Mouse (Mus musculus) left cerebral cortex, adult 2 months (tissue): ENCODE data around the gene Agrp. TPM values are rescaled to one million over a fixed set of nuclear protein-coding genes. Genes with fewer than 3 reads are reported as not detected.
A peak's percentile ranks its signal among the peaks of the same experiment; 100 is the strongest.

Experiments
- DNase-seq, 2 experiments: peaks; one replicate each; pipeline ENCODE4 v3.0.0; 2021 to 2022; ENCODE audit warnings: low spot score in 2 of 2, mixed read lengths in 1 of 2; ENCODE audit errors: extremely low spot score in 1 of 2
- H3K27ac ChIP-seq: fragments of 200-600 bp; 2 replicates; pipeline ENCODE4 v1.8.1; 2022
- H3K4me3 ChIP-seq: fragments of 200-600 bp; 2 replicates; pipeline ENCODE4 v1.8.1; 2022
- CTCF ChIP-seq: fragments of 200-600 bp; IDR thresholded peaks from 2 replicates; pipeline ENCODE4 v1.8.1; 2022; ENCODE audit warnings: antibody characterized with exemption, mild to moderate bottlenecking, moderate library complexity
- intact Hi-C: fragments of 180-260 bp; cut with DNase I; formaldehyde crosslinking; loops from one replicate; pipeline ENCODE4 v1.15.1; 2025
- total RNA-seq, 2 experiments: library from RNA; stranded (reverse); gene quantifications; 2 replicates each; pipeline ENCODE4 v1.2.3; 2021

Agrp gene
- total RNA-seq, 2 experiments from 2014 or later = not detected

GRCm38 (mm10) chr8:105563871-105564270 is 73.3 kb downstream of the Agrp start:
- TF ChIP-seq CTCF = no peak
- Histone ChIP-seq H3K4me3 (peak overlapping the region; percentile 99; the same call in 1 of the 2 replicates), H3K27ac (no peak overlapping the region)
- DNase-seq = no peak
- intact Hi-C loops = no loop called here

- no peak overlapping the region for H3K4me3 ChIP-seq
- no peak for DNase-seq
- H3K27ac ChIP-seq = no peak overlapping the region
- TF ChIP-seq CTCF = no peak
- intact Hi-C loops = no loop called here
These were observed 74.3 kb downstream of the Agrp start for GRCm38 (mm10) chr8:105562863-105563262.

GRCm38 (mm10) chr8:105555230-105555629 is 82.0 kb downstream of the Agrp start:
- no peak overlapping the region for H3K27ac ChIP-seq
- H3K4me3 ChIP-seq = no peak overlapping the region
- intact Hi-C loops = loop anchor here (2.0 kb wide), 1 partner anchor 22 kb away; no protein-coding TSS in a partner anchor
- no peak for DNase-seq
- TF ChIP-seq CTCF = no peak

GRCm38 (mm10) chr8:105554087-105554486 is 83.1 kb downstream of the Agrp start:
- DNase-seq = peak; percentile 50 to 54
- Histone ChIP-seq H3K4me3 (no peak overlapping the region), H3K27ac (no peak overlapping the region)
- TF ChIP-seq CTCF = peak; percentile 81
- intact Hi-C loops = loop anchor here (1.0 to 2.0 kb wide), 2 partner anchors 21 to 38 kb away; no protein-coding TSS in a partner anchor

- H3K27ac ChIP-seq = no peak overlapping the region
- no peak for TF ChIP-seq CTCF
- intact Hi-C loops = no loop called here
These were observed 84.4 kb downstream of the Agrp start for GRCm38 (mm10) chr8:105552824-105553223.

GRCm38 (mm10) chr8:105552032-105552431 is 85.2 kb downstream of the Agrp start:
- TF ChIP-seq CTCF = no peak
- H3K4me3 ChIP-seq = no peak overlapping the region
- no peak overlapping the region for H3K27ac ChIP-seq
- DNase-seq = no peak
- intact Hi-C loops = no loop called here

More at GRCm38 (mm10) chr8:105552824-105553223, 84.4 kb downstream of the Agrp start:
- no peak overlapping the region for H3K4me3 ChIP-seq
- DNase-seq = no peak

GRCm38 (mm10) chr8:105550083-105550482 is 87.1 kb downstream of the Agrp start:
- H3K4me3 ChIP-seq = no peak overlapping the region
- H3K27ac ChIP-seq = no peak overlapping the region
- TF ChIP-seq CTCF = no peak
- DNase-seq = no peak
- intact Hi-C loops = no loop called here

- intact Hi-C loops = no loop called here
- no peak for DNase-seq
- TF ChIP-seq CTCF = no peak
- Histone ChIP-seq H3K4me3 (no peak overlapping the region), H3K27ac (no peak overlapping the region)
These were observed 87.7 kb downstream of the Agrp start for GRCm38 (mm10) chr8:105549506-105549905.

- intact Hi-C loops = no loop called here
- Histone ChIP-seq H3K27ac (no peak overlapping the region), H3K4me3 (no peak overlapping the region)
- TF ChIP-seq CTCF = no peak
- DNase-seq = no peak
These were observed 90.5 kb downstream of the Agrp start for GRCm38 (mm10) chr8:105546384-105547350.

- DNase-seq = no peak
- TF ChIP-seq CTCF = no peak
- intact Hi-C loops = no loop called here
These were observed 91.9 kb downstream of the Agrp start for GRCm38 (mm10) chr8:105545249-105545648.

GRCm38 (mm10) chr8:105544544-105545205 is 92.5 kb downstream of the Agrp start:
- TF ChIP-seq CTCF = no peak
- peak overlapping the region; percentile 73 for H3K27ac ChIP-seq
- intact Hi-C loops = no loop called here
- DNase-seq = no peak
- no peak overlapping the region for H3K4me3 ChIP-seq

More at GRCm38 (mm10) chr8:105545249-105545648, 91.9 kb downstream of the Agrp start:
- H3K27ac ChIP-seq = peak overlapping the region; percentile 73
- no peak overlapping the region for H3K4me3 ChIP-seq

DNA sequence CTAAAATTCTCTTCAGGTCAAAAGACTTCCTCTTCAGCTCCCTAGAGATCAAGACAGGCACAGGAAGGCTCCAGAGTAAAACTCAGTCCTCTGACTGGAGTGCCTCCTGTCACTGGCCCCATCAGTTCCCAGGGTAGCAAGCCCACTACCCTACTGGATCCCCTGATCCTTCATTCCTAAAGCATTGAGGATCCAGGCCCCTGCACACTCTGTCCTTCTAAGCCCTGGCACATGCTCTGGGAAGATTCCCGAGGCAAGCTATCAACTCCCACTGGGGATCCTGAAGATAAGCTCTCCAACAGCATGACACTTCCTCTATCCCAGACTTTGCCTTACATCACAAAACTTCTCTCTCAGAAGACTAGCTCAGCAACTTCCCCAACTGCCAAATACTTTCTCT is 93.5 kb downstream of the Agrp start:
- TF ChIP-seq CTCF = no peak
- no peak for DNase-seq
- H3K27ac ChIP-seq = no peak overlapping the region
- intact Hi-C loops = no loop called here
- H3K4me3 ChIP-seq = no peak overlapping the region
